Mouse (Mus musculus) C2C12 (cell line): ENCODE data around the gene Kmt5c. TPM values are rescaled to one million over a fixed set of nuclear protein-coding genes. Genes with fewer than 3 reads are reported as not detected.

Source experiments
- H3K27me3 ChIP-seq: one replicate; pipeline ENCODE4 v1.6.1; 2011; ENCODE audit not compliant: control insufficient read depth, insufficient read depth, insufficient read length
- H3K36me3 ChIP-seq: one replicate; pipeline ENCODE4 v1.6.1; 2011; ENCODE audit not compliant: control insufficient read depth, insufficient read depth
- H3K4me3 ChIP-seq: one replicate; pipeline ENCODE4 v1.5.1; 2011; ENCODE audit warnings: mild to moderate bottlenecking, control low read depth; ENCODE audit not compliant: poor library complexity, insufficient read depth, severe bottlenecking
- H3K79me2 ChIP-seq: one replicate; pipeline ENCODE4 v1.6.1; 2011; ENCODE audit not compliant: control insufficient read depth, insufficient read depth
- H3K79me3 ChIP-seq: one replicate; pipeline ENCODE4 v1.6.1; 2011; ENCODE audit warnings: low read depth, control low read depth
- H3ac ChIP-seq: one replicate; pipeline ENCODE3; 2011; ENCODE audit warnings: low read depth; ENCODE audit not compliant: control insufficient read depth, insufficient read length
- CEBPB ChIP-seq: IDR thresholded peaks from one replicate; pipeline ENCODE4 v1.6.1; 2011; ENCODE audit warnings: low read depth, mild to moderate bottlenecking, control low read depth, moderate library complexity
- CTCF ChIP-seq: IDR thresholded peaks from one replicate; pipeline ENCODE4 v1.5.1; 2011; ENCODE audit not compliant: control insufficient read depth, insufficient read depth, insufficient read length
- FOSL1 ChIP-seq: IDR thresholded peaks from one replicate; pipeline ENCODE4 v1.8.0; 2011; ENCODE audit warnings: mild to moderate bottlenecking, low read length; ENCODE audit not compliant: poor library complexity, insufficient read depth, severe bottlenecking
- MAX ChIP-seq: IDR thresholded peaks from one replicate; pipeline ENCODE4 v1.6.1; 2011; ENCODE audit warnings: mild to moderate bottlenecking, control low read depth
- MYOD1 ChIP-seq: IDR thresholded peaks from one replicate; pipeline ENCODE4 v1.6.1; 2011; ENCODE audit warnings: low read depth; ENCODE audit not compliant: control insufficient read depth, insufficient read length
- MYOG ChIP-seq: IDR thresholded peaks from one replicate; pipeline ENCODE4 v1.6.1; 2011; ENCODE audit not compliant: control insufficient read depth, insufficient read length; ENCODE audit errors: extremely low read depth
- USF1 ChIP-seq: IDR thresholded peaks from one replicate; pipeline ENCODE4 v1.6.1; 2011; ENCODE audit warnings: low read depth, mild to moderate bottlenecking, control low read depth, moderate library complexity
- polyA plus RNA-seq: library from polyadenylated mRNA; unstranded; fragments of >200 nt; fragmentation: generic; extraction: Trizol; gene quantifications from one replicate; pipeline ENCODE4 v1.2.1, GENCODE M21; 2012; ENCODE audit warnings: missing spikeins

Kmt5c gene
- polyA plus RNA-seq, 1 experiment: 12.7 TPM

GRCm38 (mm10) chr7:4703195-4703594 lies 36.7 kb upstream of the Kmt5c start:
- H3K27me3 ChIP-seq: no peaks in the 10 kb centered on the region
- no peaks in the 10 kb centered on the region for H3K79me3 ChIP-seq
- no peaks in the 10 kb centered on the region for H3K36me3 ChIP-seq
- H3K79me2 ChIP-seq: no peaks in the 10 kb centered on the region
- no peak for TF ChIP-seq CEBPB
- no peak for TF ChIP-seq CTCF
- TF ChIP-seq MAX: no peak
- no peak for TF ChIP-seq USF1
- no peak for TF ChIP-seq MYOD1
- no peak for TF ChIP-seq FOSL1
- TF ChIP-seq MYOG: no peak
- H3K4me3 ChIP-seq: no peak overlapping the region
- no peak overlapping the region for H3ac ChIP-seq

GRCm38 (mm10) chr7:4705098-4705497 lies 34.8 kb upstream of the Kmt5c start:
- TF ChIP-seq USF1 (no peak), FOSL1 (no peak), MYOG (no peak), CEBPB (no peak), MYOD1 (no peak), CTCF (no peak), MAX (no peak)
- Histone ChIP-seq H3K27me3 (no peaks in the 10 kb centered on the region), H3K36me3 (no peaks in the 10 kb centered on the region), H3K4me3 (no peak overlapping the region), H3K79me3 (no peaks in the 10 kb centered on the region), H3K79me2 (no peaks in the 10 kb centered on the region), H3ac (no peak overlapping the region)

- H3K27me3 ChIP-seq: no peaks in the 10 kb centered on the region
- H3K4me3 ChIP-seq: no peak overlapping the region
- H3K36me3 ChIP-seq: no peaks in the 10 kb centered on the region
- no peak overlapping the region for H3ac ChIP-seq
- no peaks in the 10 kb centered on the region for H3K79me2 ChIP-seq
- H3K79me3 ChIP-seq: no peaks in the 10 kb centered on the region
- TF ChIP-seq MYOG (no peak), FOSL1 (no peak), MYOD1 (no peak), CEBPB (no peak), MAX (no peak), USF1 (no peak), CTCF (no peak)
These were observed 27.3 kb upstream of the Kmt5c start for GRCm38 (mm10) chr7:4712594-4712993.

GRCm38 (mm10) chr7:4716955-4717354 lies 23.0 kb upstream of the Kmt5c start:
- H3K79me3 ChIP-seq: no peaks in the 10 kb centered on the region
- TF ChIP-seq USF1: no peak
- no peak for TF ChIP-seq CTCF
- TF ChIP-seq CEBPB: no peak
- TF ChIP-seq FOSL1: no peak
- no peak for TF ChIP-seq MYOD1
- TF ChIP-seq MYOG: no peak
- no peak for TF ChIP-seq MAX
- H3K36me3 ChIP-seq: no peaks in the 10 kb centered on the region
- H3K4me3 ChIP-seq: no peak overlapping the region
- H3ac ChIP-seq: no peak overlapping the region
- no peaks in the 10 kb centered on the region for H3K27me3 ChIP-seq
- H3K79me2 ChIP-seq: no peaks in the 10 kb centered on the region

GRCm38 (mm10) chr7:4719276-4719675 lies 20.6 kb upstream of the Kmt5c start:
- Histone ChIP-seq H3K4me3 (no peak overlapping the region), H3K36me3 (no peaks in the 10 kb centered on the region)
- TF ChIP-seq FOSL1 (no peak), MYOD1 (no peak), CEBPB (no peak), MAX (no peak), MYOG (no peak), CTCF (no peak), USF1 (no peak)

GRCm38 (mm10) chr7:4723508-4723907 lies 16.4 kb upstream of the Kmt5c start:
- TF ChIP-seq MYOD1: no peak
- no peak for TF ChIP-seq CEBPB
- TF ChIP-seq FOSL1: no peak
- TF ChIP-seq MYOG: no peak
- no peak for TF ChIP-seq CTCF
- no peak for TF ChIP-seq USF1
- TF ChIP-seq MAX: no peak
- Histone ChIP-seq H3K4me3 (no peak overlapping the region), H3K79me3 (no peaks in the 10 kb centered on the region), H3ac (no peak overlapping the region), H3K36me3 (no peaks in the 10 kb centered on the region), H3K79me2 (no peaks in the 10 kb centered on the region), H3K27me3 (no peaks in the 10 kb centered on the region)

More at GRCm38 (mm10) chr7:4719276-4719675, 20.6 kb upstream of the Kmt5c start:
- no peaks in the 10 kb centered on the region for H3K79me3 ChIP-seq
- H3ac ChIP-seq: no peak overlapping the region
- no peaks in the 10 kb centered on the region for H3K79me2 ChIP-seq
- H3K27me3 ChIP-seq: no peaks in the 10 kb centered on the region
